Mouse (Mus musculus): ENCODE measurements around the gene Gm8369.

- no peak for TF ChIP-seq CTCF (IDR thresholded peaks at IDR 0.05; ENCODE audit: low read depth, low read length)
- no peak for TF ChIP-seq TAL1 (conservative IDR thresholded peaks at IDR 0.05; ENCODE audit: low read depth, low read length)
- TF ChIP-seq GATA1 (IDR thresholded peaks at IDR 0.05; ENCODE audit: borderline replicate concordance, low read length) = no peak
These were observed 3.1 kb upstream of the Gm8369 start for GRCm38 (mm10) chr19:11482684-11483083.

Data from G1E (cell line).